Mouse (Mus musculus) CH12F3 (cell line): ENCODE measurements at regions not wholly inside any gene's neighbourhood (a gene's known extent, or its start where the extent isn't known, plus 50 kb on each side); places are given as distances from the start of the nearest gene placed in this dataset.

Experiments used
- in situ Hi-C: fragments of 300-500 bp; cut with MboI; formaldehyde crosslinking; loops from 2 replicates; pipeline ENCODE4 v1.14.3; 2020; ENCODE audit warnings: low sequenced_read_pairs

DNA sequence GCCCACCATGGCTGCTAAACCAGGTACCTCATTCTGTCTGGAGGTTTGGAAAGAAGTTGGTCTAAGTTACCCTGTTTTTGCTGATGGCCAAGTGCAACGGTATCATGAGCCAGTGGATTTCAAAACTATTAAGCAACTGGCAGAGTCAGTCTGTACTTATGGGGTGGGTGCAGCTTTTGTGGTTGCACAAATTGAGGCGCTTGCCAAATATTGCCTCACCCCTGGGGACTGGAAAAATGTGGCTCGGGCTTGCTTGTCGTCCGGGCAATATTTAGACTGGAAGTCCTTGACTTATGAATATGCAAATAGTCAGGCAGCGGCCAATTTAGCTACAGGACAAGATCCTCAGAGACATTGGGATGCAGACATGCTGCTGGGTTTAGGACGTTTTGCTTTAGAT is 110.2 kb downstream of the Olfr164 start:
- in situ Hi-C loops = no loop called here

- in situ Hi-C loops = no loop called here
Observed at GRCm38 (mm10) chr16:19200977-19201376, 112.9 kb downstream of the Olfr164 start.

GRCm38 (mm10) chr16:19199724-19200544 is 113.9 kb downstream of the Olfr164 start:
- in situ Hi-C loops = no loop called here

DNA sequence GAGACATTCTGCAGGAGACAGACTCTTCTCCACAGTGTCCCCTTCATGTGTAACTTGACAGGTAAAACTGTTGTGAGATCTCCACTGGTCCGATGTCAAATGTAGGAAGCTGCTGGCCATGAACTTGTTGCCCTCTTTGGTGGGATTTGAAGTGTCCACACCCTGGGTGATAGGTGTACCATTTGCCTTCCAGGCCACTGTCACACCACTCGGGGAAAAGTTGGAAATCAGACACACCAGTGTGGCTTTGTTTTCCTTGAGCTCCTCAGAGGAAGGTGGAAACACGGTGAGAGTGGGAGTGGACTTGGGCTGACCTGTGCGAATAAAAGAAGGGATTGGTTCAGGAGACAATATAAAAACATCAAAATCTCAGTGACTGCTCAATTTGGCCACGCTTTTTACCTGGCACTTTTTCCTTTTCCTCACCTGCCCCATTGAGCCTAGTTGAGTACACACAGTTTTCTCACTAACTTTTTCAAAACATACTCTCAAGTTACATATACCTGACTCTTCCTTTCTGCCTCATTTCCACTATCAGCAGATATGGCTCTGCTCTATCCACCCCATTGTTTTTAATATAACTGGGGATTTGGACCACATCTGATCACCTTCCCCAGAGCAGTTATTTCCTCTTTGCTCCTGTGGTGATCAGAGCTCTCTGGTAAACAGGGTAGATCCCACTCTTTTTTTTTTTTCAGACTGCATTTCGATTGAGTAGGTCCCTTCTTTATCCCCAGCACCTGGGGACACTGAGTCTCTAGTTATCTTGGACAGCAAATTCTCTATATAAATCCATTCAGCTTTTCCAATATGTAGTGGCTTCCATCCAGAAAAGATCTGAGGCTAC is 115.1 kb downstream of the Olfr164 start:
- in situ Hi-C loops = no loop called here

DNA sequence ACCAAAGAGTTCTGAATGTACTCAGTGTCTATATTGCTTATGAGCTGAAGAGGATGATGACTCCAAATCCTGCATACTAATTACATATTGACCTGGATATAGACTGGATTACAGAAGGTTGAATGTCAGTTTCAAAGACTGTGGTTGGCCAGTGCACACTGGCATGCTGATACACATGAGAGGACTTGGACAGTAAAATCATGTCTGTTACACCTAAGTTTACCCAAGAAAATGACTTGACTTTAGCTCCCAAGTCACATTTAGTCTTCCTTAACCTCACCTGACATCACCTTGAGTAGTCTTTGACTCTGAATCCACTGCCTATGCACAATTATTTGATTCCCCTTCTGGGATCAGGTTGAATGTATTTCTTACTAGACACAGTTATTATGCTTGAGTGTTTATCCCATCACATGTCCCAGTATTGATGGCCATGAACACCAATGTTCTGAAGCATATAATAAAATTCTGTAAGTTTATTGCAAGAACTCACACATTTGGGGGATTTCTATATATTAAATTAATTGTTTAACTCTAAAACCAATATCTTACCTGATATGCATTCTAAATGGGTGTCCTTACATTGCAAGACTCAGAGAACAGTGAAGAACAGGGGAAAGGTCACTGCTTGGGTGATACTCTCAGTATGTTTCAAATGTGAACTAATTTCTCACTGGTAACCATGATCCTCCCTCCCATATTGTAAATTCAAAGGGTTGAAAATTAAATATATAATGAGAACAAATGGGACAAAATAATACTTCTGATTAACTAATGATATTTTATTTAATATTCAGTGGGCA is 116.0 kb downstream of the Olfr164 start:
- in situ Hi-C loops = no loop called here

DNA sequence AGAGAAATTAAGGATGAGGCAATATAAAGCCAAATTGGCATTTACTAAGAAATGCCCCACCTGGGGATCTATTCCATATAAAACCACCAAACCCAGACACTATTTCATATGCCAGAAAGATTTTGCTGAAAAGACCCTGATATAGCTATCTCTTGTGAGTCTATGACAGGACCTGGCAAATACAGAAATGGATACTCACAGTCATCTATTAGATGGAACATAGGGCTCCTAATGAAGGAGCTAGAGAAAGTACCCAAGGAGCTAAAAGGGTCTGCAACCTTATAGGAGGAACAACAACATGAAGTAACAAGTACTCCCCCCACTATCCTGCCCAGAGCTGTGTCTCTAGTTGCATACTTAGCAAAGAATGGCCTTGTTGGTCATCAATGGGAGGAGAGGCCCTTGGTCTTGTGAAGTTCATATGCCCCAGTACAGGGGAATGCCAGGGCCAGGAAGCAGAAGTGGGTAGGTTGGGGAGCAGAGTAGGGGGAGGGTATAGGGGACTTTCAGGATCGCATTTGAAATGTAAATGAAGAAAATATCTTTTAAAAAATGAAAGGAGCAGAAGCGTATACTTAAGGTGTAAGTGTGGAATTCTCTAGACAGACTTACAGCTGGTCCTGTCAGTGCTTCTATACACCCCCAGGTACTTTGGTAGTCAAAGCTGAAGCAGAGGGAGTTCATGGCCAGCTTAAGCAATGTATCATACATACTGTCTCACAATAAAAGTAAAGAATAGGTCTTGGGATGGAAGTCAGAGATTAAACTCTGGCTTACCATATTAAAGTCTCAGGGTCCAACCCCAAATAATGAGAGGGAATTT is 128.2 kb downstream of the Olfr164 start:
- in situ Hi-C loops = no loop called here

- in situ Hi-C loops = no loop called here
Observed at GRCm38 (mm10) chr16:19179214-19180010, 134.5 kb downstream of the Olfr164 start.

- in situ Hi-C loops = loop anchor here (5.0 kb wide), 1 partner anchor 146 kb away; no protein-coding TSS in a partner anchor
Observed at GRCm38 (mm10) chr16:19153046-19153445, 160.8 kb downstream of the Olfr164 start.

- in situ Hi-C loops = loop anchor here (5.0 kb wide), 1 partner anchor 145 kb away; no protein-coding TSS in a partner anchor
Observed at GRCm38 (mm10) chr16:19152465-19152864, 161.4 kb downstream of the Olfr164 start.

DNA sequence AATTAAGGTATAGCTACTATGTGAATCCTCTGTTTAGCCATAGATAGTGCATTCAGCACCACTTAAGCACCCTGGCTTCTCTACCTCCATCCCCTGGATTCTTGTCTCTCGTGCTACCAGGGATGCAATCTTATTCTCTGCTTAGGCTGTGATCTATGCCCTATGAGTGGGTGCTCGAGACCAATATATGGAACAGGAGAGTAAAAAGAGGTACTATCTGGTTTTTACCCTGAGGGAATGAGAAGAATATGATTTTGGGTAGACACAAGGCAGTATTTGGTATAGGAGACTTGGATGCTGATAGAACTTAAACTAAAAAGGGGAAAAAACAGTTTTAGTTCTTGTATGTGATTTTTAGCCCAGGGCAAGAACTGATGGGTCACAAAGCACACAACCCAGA is 162.8 kb downstream of the Olfr164 start:
- in situ Hi-C loops = loop anchor here (5.0 kb wide), 1 partner anchor 144 kb away; no protein-coding TSS in a partner anchor

- in situ Hi-C loops = loop anchor here (5.0 kb wide), 1 partner anchor 143 kb away; no protein-coding TSS in a partner anchor
Observed at GRCm38 (mm10) chr16:19150582-19150981, 163.3 kb downstream of the Olfr164 start.

DNA sequence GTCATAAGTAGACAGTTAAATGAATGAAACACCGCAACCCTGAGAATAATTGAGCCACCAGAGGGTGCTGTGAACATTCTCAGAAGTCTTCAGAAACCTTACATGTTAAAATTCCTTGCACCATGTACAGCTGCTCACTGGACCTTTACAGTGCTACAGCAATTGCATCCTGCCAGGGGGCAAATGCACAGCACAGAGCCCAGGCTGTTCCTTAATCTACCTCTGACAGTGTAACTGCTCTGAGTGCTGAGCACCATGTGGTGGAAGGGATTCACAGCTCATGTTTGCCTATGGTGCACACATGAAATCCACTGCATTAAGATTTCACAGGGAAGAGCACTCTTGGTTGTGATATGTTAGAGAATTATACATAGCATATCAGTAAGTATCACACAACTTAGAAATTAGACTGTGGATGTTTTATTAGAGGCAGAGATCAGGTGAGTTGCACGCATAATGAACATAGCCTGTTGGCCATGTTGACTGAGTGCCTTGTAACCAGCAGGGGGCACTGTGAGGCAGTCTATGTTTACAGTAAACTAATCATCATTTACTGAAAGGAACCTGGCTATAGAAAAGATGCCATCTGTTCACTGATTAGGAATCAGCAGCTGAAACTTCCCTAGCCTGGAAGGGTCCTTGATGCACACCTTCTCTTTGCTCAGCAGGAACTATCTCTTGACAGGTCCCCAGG is 167.4 kb downstream of the Olfr164 start:
- in situ Hi-C loops = loop anchor here (10.0 to 25.0 kb wide), 2 partner anchors 98 to 241 kb away; no protein-coding TSS in a partner anchor
